Mouse (Mus musculus): ENCODE data around the gene Kpna4.
A peak's percentile ranks its signal among the peaks of the same experiment; 100 is the strongest.

The Kpna4 gene

DNA sequence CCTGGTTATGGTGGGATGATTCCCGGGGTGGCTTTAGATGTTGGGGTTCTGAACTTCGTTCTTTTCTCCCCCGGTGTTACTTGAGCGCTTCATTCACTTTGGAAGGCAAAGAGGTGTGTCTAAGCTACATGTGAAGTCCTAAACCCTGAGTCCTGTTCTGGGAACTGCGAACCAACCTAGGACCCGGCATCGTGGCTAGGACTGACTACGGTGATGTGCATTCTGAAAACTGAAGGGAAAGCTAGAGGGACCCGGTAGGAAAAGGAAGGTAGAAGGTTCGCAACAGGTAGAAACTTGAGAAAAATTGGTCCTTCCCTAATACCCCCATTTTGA lies 399 bp upstream of the Kpna4 start:
- Histone ChIP-seq H3K27me3 (ENCODE audit: insufficient read depth, low read length) (peaks cover 5% of the 10 kb centered on the region; the same call in 1 of the 2 replicates), H3K36me3 (ENCODE audit: insufficient read depth, low read length) (no peaks in the 10 kb centered on the region), H3K4me3 (replicated peaks; ENCODE audit: low read length) (peak overlapping the region; percentile 89), H3K9me3 (ENCODE audit: low read length) (no peaks in the 10 kb centered on the region), H3K4me1 (replicated peaks; ENCODE audit: low read depth, low read length) (peaks cover 15% of the 10 kb centered on the region)
- TF ChIP-seq POU5F1 (IDR thresholded peaks at IDR 0.05; ENCODE audit: borderline replicate concordance, low read length), result no peak
- no peak for TF ChIP-seq NANOG (IDR thresholded peaks at IDR 0.05; ENCODE audit: borderline replicate concordance, low read length)
- no peak for TF ChIP-seq CTCF (conservative IDR thresholded peaks at IDR 0.05; ENCODE audit: low read length)

DNA sequence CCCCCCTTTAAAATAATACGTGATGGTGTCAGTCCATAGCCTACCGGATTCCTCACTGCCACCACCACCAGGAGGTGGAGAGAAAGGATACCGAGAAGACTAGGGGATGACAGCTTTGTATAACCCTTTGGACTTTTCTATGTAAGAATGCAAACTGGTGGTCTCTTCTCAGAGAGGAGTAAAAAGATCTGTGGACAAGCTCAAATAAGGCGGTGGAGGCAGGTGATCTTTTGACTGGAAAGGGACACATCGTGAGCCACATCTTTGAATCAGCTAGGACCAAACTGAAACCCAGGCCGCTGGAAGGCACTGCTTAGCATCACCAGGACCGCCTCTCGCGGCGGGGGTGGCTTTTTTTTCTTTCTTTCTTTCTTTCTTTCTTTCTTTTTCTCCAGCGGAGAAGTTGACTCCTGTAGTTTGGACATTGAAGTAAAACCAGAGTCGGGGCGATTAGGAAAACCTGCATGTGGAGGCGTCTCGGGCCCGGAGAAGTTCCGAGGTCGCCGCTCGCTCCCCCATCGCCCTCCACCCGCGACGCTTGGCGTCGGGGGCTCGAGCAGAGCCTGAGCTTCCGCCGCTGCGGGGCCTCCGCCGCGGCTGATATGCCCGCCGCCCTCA lies 913 bp downstream of the Kpna4 start:
- TF ChIP-seq CTCF (conservative IDR thresholded peaks at IDR 0.05; ENCODE audit: low read length), result no peak
- TF ChIP-seq POU5F1 (IDR thresholded peaks at IDR 0.05; ENCODE audit: borderline replicate concordance, low read length), result no peak
- no peak for TF ChIP-seq NANOG (IDR thresholded peaks at IDR 0.05; ENCODE audit: borderline replicate concordance, low read length)
- Histone ChIP-seq H3K9me3 (ENCODE audit: low read length) (no peaks in the 10 kb centered on the region), H3K4me3 (replicated peaks; ENCODE audit: low read length) (peak overlapping the region; percentile 89), H3K27me3 (ENCODE audit: insufficient read depth, low read length) (peaks cover 3% of the 10 kb centered on the region; the same call in 1 of the 2 replicates), H3K4me1 (replicated peaks; ENCODE audit: low read depth, low read length) (peaks cover 21% of the 10 kb centered on the region), H3K36me3 (ENCODE audit: insufficient read depth, low read length) (no peaks in the 10 kb centered on the region)

DNA sequence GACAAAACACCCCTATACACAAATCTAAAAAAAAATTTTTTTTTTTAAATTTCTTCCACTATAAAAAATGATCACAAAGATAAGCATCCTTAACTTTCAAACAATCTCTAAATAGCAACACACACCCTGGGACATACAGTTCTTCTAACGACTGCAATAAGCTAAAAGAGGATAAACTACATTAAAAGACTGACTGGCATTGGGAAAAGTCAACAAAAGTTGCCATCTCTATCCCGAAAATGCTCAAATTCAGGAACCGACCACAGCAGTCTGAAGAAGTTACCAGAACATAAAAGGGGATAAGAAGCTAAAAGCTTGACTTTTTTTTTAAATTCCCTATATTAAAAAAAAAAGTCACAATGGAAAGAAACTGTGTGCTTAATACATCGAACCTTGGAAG lies 1.5 kb downstream of the Kpna4 start:
- Histone ChIP-seq H3K9me3 (ENCODE audit: low read length) (no peaks in the 10 kb centered on the region), H3K4me3 (replicated peaks; ENCODE audit: low read length) (peak overlapping the region; percentile 89), H3K27me3 (ENCODE audit: insufficient read depth, low read length) (peaks cover 3% of the 10 kb centered on the region; the same call in 1 of the 2 replicates), H3K4me1 (replicated peaks; ENCODE audit: low read depth, low read length) (peaks cover 25% of the 10 kb centered on the region), H3K36me3 (ENCODE audit: insufficient read depth, low read length) (peaks cover 5% of the 10 kb centered on the region)
- TF ChIP-seq POU5F1 (IDR thresholded peaks at IDR 0.05; ENCODE audit: borderline replicate concordance, low read length) (no peak), NANOG (IDR thresholded peaks at IDR 0.05; ENCODE audit: borderline replicate concordance, low read length) (no peak), CTCF (conservative IDR thresholded peaks at IDR 0.05; ENCODE audit: low read length) (no peak)

DNA sequence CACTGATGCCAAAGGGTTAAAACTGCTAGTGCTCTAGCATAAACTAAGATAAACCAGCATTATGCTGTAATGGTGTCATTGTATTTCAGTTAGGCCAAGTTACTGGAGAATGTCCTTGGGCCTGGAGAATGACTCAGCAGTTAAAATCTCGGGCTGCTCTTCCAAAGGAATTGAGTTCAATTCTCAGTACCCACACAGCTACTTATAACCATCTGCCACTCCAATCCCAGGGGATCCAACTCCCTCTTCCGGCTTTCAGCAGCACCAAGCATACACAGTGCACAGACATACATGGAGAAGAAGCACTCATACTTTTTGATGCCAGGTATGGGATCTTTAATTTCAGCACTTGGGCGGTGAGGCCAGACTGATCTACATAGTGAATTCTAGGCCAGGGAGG lies 8.1 kb downstream of the Kpna4 start:
- no peaks in the 10 kb centered on the region for H3K27me3 ChIP-seq (ENCODE audit: insufficient read depth, low read length)
- H3K9me3 ChIP-seq (ENCODE audit: low read length), result no peaks in the 10 kb centered on the region
- H3K36me3 ChIP-seq (ENCODE audit: insufficient read depth, low read length), result peaks cover 5% of the 10 kb centered on the region
- TF ChIP-seq CTCF (conservative IDR thresholded peaks at IDR 0.05; ENCODE audit: low read length) (no peak), NANOG (IDR thresholded peaks at IDR 0.05; ENCODE audit: borderline replicate concordance, low read length) (no peak)
- H3K4me3 ChIP-seq (replicated peaks; ENCODE audit: low read length), result no peak overlapping the region
- peaks cover 33% of the 10 kb centered on the region for H3K4me1 ChIP-seq (replicated peaks; ENCODE audit: low read depth, low read length)

DNA sequence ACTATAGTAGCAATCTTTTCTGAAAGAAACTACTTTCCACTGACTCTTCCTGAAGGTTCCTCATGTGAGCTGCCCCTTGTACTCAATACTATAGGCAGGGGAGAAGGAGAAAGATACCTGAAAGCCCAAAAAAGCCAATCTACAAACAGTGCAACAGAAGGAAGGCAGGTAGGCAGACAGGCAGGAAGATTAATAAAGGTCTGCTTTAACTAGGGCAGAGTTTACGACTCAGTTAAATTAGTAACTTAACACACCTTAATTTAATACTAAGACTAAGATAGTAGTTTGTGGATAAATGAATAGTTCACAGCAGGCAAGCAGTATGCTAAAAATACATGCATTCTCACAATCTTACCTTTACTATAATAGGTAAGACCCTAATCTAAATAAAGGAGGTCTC lies 12.2 kb downstream of the Kpna4 start:
- H3K4me3 ChIP-seq (replicated peaks; ENCODE audit: low read length), result no peak overlapping the region
- H3K27me3 ChIP-seq (ENCODE audit: insufficient read depth, low read length), result no peaks in the 10 kb centered on the region
- TF ChIP-seq POU5F1 (IDR thresholded peaks at IDR 0.05; ENCODE audit: borderline replicate concordance, low read length), result no peak
- TF ChIP-seq NANOG (IDR thresholded peaks at IDR 0.05; ENCODE audit: borderline replicate concordance, low read length), result no peak
- TF ChIP-seq CTCF (conservative IDR thresholded peaks at IDR 0.05; ENCODE audit: low read length), result no peak
- no peaks in the 10 kb centered on the region for H3K36me3 ChIP-seq (ENCODE audit: insufficient read depth, low read length)
- H3K4me1 ChIP-seq (replicated peaks; ENCODE audit: low read depth, low read length), result peaks cover 22% of the 10 kb centered on the region
- H3K9me3 ChIP-seq (ENCODE audit: low read length), result no peaks in the 10 kb centered on the region

DNA sequence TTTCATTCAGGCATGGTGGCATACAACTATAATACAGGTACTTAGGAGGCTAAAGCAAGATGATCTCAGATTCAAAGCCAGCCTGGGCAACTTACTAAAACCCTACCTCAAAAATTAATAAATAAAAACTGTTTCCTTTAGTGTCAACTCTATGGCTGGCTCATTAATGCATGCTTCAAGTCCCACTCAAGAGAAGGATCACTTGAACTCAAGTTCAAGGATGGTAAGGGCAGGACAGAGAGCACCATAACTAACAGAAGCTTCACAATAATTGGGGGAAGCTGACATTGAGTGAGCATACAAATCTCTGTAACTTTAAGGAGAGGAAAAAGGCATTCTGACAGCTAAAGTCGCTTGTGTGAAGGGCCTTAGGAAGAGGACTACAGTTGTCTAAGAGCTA lies 13.0 kb downstream of the Kpna4 start:
- no peak for TF ChIP-seq CTCF (conservative IDR thresholded peaks at IDR 0.05; ENCODE audit: low read length)
- no peak for TF ChIP-seq POU5F1 (IDR thresholded peaks at IDR 0.05; ENCODE audit: borderline replicate concordance, low read length)
- TF ChIP-seq NANOG (IDR thresholded peaks at IDR 0.05; ENCODE audit: borderline replicate concordance, low read length), result no peak
- Histone ChIP-seq H3K9me3 (ENCODE audit: low read length) (no peaks in the 10 kb centered on the region), H3K36me3 (ENCODE audit: insufficient read depth, low read length) (no peaks in the 10 kb centered on the region), H3K4me3 (replicated peaks; ENCODE audit: low read length) (no peak overlapping the region), H3K4me1 (replicated peaks; ENCODE audit: low read depth, low read length) (peaks cover 18% of the 10 kb centered on the region), H3K27me3 (ENCODE audit: insufficient read depth, low read length) (no peaks in the 10 kb centered on the region)

DNA sequence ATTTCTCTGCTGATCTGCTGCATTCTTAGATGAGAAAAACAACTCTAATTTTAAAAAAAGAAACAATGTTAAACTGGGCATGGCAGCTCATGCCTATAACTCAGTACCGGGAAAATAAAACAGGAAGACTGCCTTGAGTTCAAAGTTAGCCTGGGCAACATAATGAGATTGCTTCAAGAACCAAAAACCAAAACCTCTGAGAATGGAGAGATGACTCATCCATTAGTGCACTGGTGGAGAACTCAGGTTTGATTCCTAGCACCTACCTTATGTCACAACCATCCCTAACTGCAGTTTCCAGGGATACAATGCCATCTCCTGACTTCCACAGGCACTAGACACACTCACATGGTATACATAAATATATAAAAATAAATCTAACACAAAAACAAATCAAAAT lies 17.8 kb downstream of the Kpna4 start:
- H3K4me3 ChIP-seq (replicated peaks; ENCODE audit: low read length), result no peak overlapping the region
- H3K36me3 ChIP-seq (ENCODE audit: insufficient read depth, low read length), result no peaks in the 10 kb centered on the region

DNA sequence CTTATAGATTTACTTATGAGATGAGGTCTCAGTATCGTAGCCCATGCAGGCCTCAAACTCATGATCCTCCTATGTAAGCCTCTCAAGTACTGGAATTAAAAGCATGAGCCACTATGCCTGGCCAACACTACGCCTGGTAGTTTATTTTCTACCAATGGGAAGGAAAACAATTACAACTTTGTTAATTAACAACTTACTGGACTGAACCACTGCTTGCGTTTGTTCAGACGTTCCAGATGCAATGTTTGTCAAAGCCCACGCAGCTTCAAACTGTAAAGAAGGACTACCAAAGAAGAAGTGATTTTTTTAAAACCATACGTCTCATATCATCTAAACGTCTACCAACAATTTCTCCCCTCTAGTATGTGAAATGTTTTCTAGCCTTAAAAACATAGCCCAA lies 32.5 kb downstream of the Kpna4 start:
- no peak for TF ChIP-seq CTCF (conservative IDR thresholded peaks at IDR 0.05; ENCODE audit: low read length)
- no peak for TF ChIP-seq NANOG (IDR thresholded peaks at IDR 0.05; ENCODE audit: borderline replicate concordance, low read length)
- no peak for TF ChIP-seq POU5F1 (IDR thresholded peaks at IDR 0.05; ENCODE audit: borderline replicate concordance, low read length)
- Histone ChIP-seq H3K4me3 (replicated peaks; ENCODE audit: low read length) (no peak overlapping the region), H3K36me3 (ENCODE audit: insufficient read depth, low read length) (peaks cover 67% of the 10 kb centered on the region), H3K4me1 (replicated peaks; ENCODE audit: low read depth, low read length) (no peaks in the 10 kb centered on the region), H3K9me3 (ENCODE audit: low read length) (no peaks in the 10 kb centered on the region), H3K27me3 (ENCODE audit: insufficient read depth, low read length) (no peaks in the 10 kb centered on the region)

More for the DNA sequence above, 17.8 kb downstream of the Kpna4 start:
- Histone ChIP-seq H3K4me1 (replicated peaks; ENCODE audit: low read depth, low read length) (no peaks in the 10 kb centered on the region), H3K27me3 (ENCODE audit: insufficient read depth, low read length) (no peaks in the 10 kb centered on the region), H3K9me3 (ENCODE audit: low read length) (no peaks in the 10 kb centered on the region)
- TF ChIP-seq NANOG (IDR thresholded peaks at IDR 0.05; ENCODE audit: borderline replicate concordance, low read length) (no peak), POU5F1 (IDR thresholded peaks at IDR 0.05; ENCODE audit: borderline replicate concordance, low read length) (no peak)

DNA sequence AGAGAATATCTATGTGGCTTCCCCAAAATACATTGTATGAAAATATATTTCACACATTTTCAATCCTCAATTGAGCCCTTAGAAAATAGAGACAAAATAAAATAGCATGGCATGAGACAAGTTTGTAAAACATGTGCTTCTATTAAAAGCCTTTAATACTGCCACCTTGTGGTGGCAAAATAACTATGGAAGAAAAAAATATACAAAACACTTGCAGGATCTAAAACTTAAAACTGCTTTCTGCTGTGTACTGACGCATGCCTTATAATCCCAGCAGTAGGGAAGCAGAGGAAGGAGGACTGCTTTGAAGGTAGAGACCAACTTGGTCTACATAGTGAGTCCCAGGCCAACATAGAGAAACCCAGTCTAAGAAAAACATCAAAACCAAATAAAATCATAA lies 62.9 kb downstream of the Kpna4 start:
- H3K4me3 ChIP-seq (replicated peaks; ENCODE audit: low read length), result no peak overlapping the region
- TF ChIP-seq POU5F1 (IDR thresholded peaks at IDR 0.05; ENCODE audit: borderline replicate concordance, low read length) (no peak), NANOG (IDR thresholded peaks at IDR 0.05; ENCODE audit: borderline replicate concordance, low read length) (no peak), CTCF (conservative IDR thresholded peaks at IDR 0.05; ENCODE audit: low read length) (peak; percentile 66)
- H3K27me3 ChIP-seq (ENCODE audit: insufficient read depth, low read length), result no peaks in the 10 kb centered on the region
- H3K9me3 ChIP-seq (ENCODE audit: low read length), result no peaks in the 10 kb centered on the region
- no peaks in the 10 kb centered on the region for H3K36me3 ChIP-seq (ENCODE audit: insufficient read depth, low read length)
- H3K4me1 ChIP-seq (replicated peaks; ENCODE audit: low read depth, low read length), result no peaks in the 10 kb centered on the region

All from E14TG2a.4 (cell line).